Mouse (Mus musculus): Measurements from ENCODE around the gene B4galt1. TPM values are rescaled to one million over a fixed set of nuclear protein-coding genes. Genes with fewer than 3 reads are reported as not detected.

B4galt1 gene
- polyA plus RNA-seq, 1 experiment from 2014 or later = 26.6 TPM

- Histone ChIP-seq H3K9me3 (ENCODE audit: control insufficient read depth, low read length) (no peaks in the 10 kb centered on the region), H3K4me2 (ENCODE audit: low read depth, low read length) (no peak overlapping the region), H3K9ac (ENCODE audit: low read depth, low read length) (no peak overlapping the region), H3K36me3 (ENCODE audit: control insufficient read depth, insufficient read depth, low read length) (no peaks in the 10 kb centered on the region), H3K4me3 (ENCODE audit: low read length) (no peak overlapping the region), H3K4me1 (ENCODE audit: control insufficient read depth, insufficient read depth, low read length) (peaks cover 58% of the 10 kb centered on the region), H3K27me3 (replicated peaks; ENCODE audit: control insufficient read depth, insufficient read depth, low read length) (0 out of 2 replicates have a peak, but pooled peaks cover 3% of the 10 kb centered on the region), H3K27ac (ENCODE audit: low read length) (no peak overlapping the region)
- ATAC-seq = no peak
- 93% methylated on average over 8 of the region's 8 CpGs for WGBS
Observed at GRCm38 (mm10) chr4:40848246-40848645, 5.6 kb downstream of the B4galt1 start.

GRCm38 (mm10) chr4:40847160-40847559, 6.6 kb downstream of the B4galt1 start:
- H3K27ac ChIP-seq (ENCODE audit: low read length) = peak overlapping the region; percentile 26
- 0 out of 2 replicates have a peak, but pooled peaks cover 3% of the 10 kb centered on the region for H3K27me3 ChIP-seq (replicated peaks; ENCODE audit: control insufficient read depth, insufficient read depth, low read length)
- 56% methylated on average over 4 of the region's 4 CpGs for WGBS
- H3K4me3 ChIP-seq (ENCODE audit: low read length) = no peak overlapping the region
- no peaks in the 10 kb centered on the region for H3K9me3 ChIP-seq (ENCODE audit: control insufficient read depth, low read length)
- peaks cover 58% of the 10 kb centered on the region for H3K4me1 ChIP-seq (ENCODE audit: control insufficient read depth, insufficient read depth, low read length)
- ATAC-seq = peak; percentile 19; the same call in 1 of the 2 replicates
- H3K9ac ChIP-seq (ENCODE audit: low read depth, low read length) = no peak overlapping the region
- no peak overlapping the region for H3K4me2 ChIP-seq (ENCODE audit: low read depth, low read length)
- no peaks in the 10 kb centered on the region for H3K36me3 ChIP-seq (ENCODE audit: control insufficient read depth, insufficient read depth, low read length)

- H3K4me1 ChIP-seq (ENCODE audit: control insufficient read depth, insufficient read depth, low read length) = peaks cover 58% of the 10 kb centered on the region
- H3K9ac ChIP-seq (ENCODE audit: low read depth, low read length) = no peak overlapping the region
- H3K27ac ChIP-seq (ENCODE audit: low read length) = 0 out of 2 replicates have a peak overlapping the region, but pooled peaks have one; percentile 22
- peak; percentile 56 for ATAC-seq
- H3K9me3 ChIP-seq (ENCODE audit: control insufficient read depth, low read length) = no peaks in the 10 kb centered on the region
- H3K4me3 ChIP-seq (ENCODE audit: low read length) = no peak overlapping the region
- 0 out of 2 replicates have a peak, but pooled peaks cover 3% of the 10 kb centered on the region for H3K27me3 ChIP-seq (replicated peaks; ENCODE audit: control insufficient read depth, insufficient read depth, low read length)
- no peak overlapping the region for H3K4me2 ChIP-seq (ENCODE audit: low read depth, low read length)
- 53% methylated on average over 7 of the region's 7 CpGs for WGBS
- H3K36me3 ChIP-seq (ENCODE audit: control insufficient read depth, insufficient read depth, low read length) = no peaks in the 10 kb centered on the region
Observed at GRCm38 (mm10) chr4:40846143-40846931, 7.5 kb downstream of the B4galt1 start.

GRCm38 (mm10) chr4:40844811-40845751, 8.7 kb downstream of the B4galt1 start:
- Histone ChIP-seq H3K36me3 (ENCODE audit: control insufficient read depth, insufficient read depth, low read length) (no peaks in the 10 kb centered on the region), H3K27ac (ENCODE audit: low read length) (peak overlapping the region; percentile 91), H3K4me3 (ENCODE audit: low read length) (no peak overlapping the region), H3K4me2 (ENCODE audit: low read depth, low read length) (no peak overlapping the region), H3K27me3 (replicated peaks; ENCODE audit: control insufficient read depth, insufficient read depth, low read length) (0 out of 2 replicates have a peak, but pooled peaks cover 3% of the 10 kb centered on the region), H3K4me1 (ENCODE audit: control insufficient read depth, insufficient read depth, low read length) (peaks cover 46% of the 10 kb centered on the region), H3K9ac (ENCODE audit: low read depth, low read length) (no peak overlapping the region), H3K9me3 (ENCODE audit: control insufficient read depth, low read length) (no peaks in the 10 kb centered on the region)
- WGBS = 43% methylated on average over 12 of the region's 12 CpGs
- ATAC-seq = peak; percentile 33

- Histone ChIP-seq H3K27me3 (replicated peaks; ENCODE audit: control insufficient read depth, insufficient read depth, low read length) (0 out of 2 replicates have a peak, but pooled peaks cover 3% of the 10 kb centered on the region), H3K9me3 (ENCODE audit: control insufficient read depth, low read length) (no peaks in the 10 kb centered on the region), H3K4me1 (ENCODE audit: control insufficient read depth, insufficient read depth, low read length) (peaks cover 42% of the 10 kb centered on the region), H3K4me2 (ENCODE audit: low read depth, low read length) (no peak overlapping the region), H3K4me3 (ENCODE audit: low read length) (no peak overlapping the region), H3K36me3 (ENCODE audit: control insufficient read depth, insufficient read depth, low read length) (no peaks in the 10 kb centered on the region), H3K27ac (ENCODE audit: low read length) (peak overlapping the region; percentile 91), H3K9ac (ENCODE audit: low read depth, low read length) (no peak overlapping the region; the same call in 1 of the 2 replicates)
- peak; percentile 75 for ATAC-seq
- whole genome bisulfite sequencing = 26% methylated on average over 5 of the region's 5 CpGs
Observed at GRCm38 (mm10) chr4:40844251-40844721, 9.5 kb downstream of the B4galt1 start.

GRCm38 (mm10) chr4:40843726-40844125, 10.1 kb downstream of the B4galt1 start:
- no peak overlapping the region for H3K4me2 ChIP-seq (ENCODE audit: low read depth, low read length)
- H3K9me3 ChIP-seq (ENCODE audit: control insufficient read depth, low read length) = no peaks in the 10 kb centered on the region
- WGBS = 72% methylated on average over 8 of the region's 8 CpGs
- 0 out of 2 replicates have a peak, but pooled peaks cover 3% of the 10 kb centered on the region for H3K27me3 ChIP-seq (replicated peaks; ENCODE audit: control insufficient read depth, insufficient read depth, low read length)
- peaks cover 38% of the 10 kb centered on the region for H3K4me1 ChIP-seq (ENCODE audit: control insufficient read depth, insufficient read depth, low read length)
- H3K36me3 ChIP-seq (ENCODE audit: control insufficient read depth, insufficient read depth, low read length) = no peaks in the 10 kb centered on the region
- no peak overlapping the region for H3K9ac ChIP-seq (ENCODE audit: low read depth, low read length)
- ATAC-seq = no peak
- H3K4me3 ChIP-seq (ENCODE audit: low read length) = no peak overlapping the region
- peak overlapping the region; percentile 91 for H3K27ac ChIP-seq (ENCODE audit: low read length)

GRCm38 (mm10) chr4:40840448-40840847, 13.4 kb downstream of the B4galt1 start:
- H3K9me3 ChIP-seq (ENCODE audit: control insufficient read depth, low read length) = no peaks in the 10 kb centered on the region
- H3K4me2 ChIP-seq (ENCODE audit: low read depth, low read length) = no peak overlapping the region
- WGBS = 83% methylated on average over 2 of the region's 2 CpGs
- H3K9ac ChIP-seq (ENCODE audit: low read depth, low read length) = no peak overlapping the region
- H3K36me3 ChIP-seq (ENCODE audit: control insufficient read depth, insufficient read depth, low read length) = no peaks in the 10 kb centered on the region
- 0 out of 2 replicates have a peak, but pooled peaks cover 3% of the 10 kb centered on the region for H3K27me3 ChIP-seq (replicated peaks; ENCODE audit: control insufficient read depth, insufficient read depth, low read length)
- H3K4me1 ChIP-seq (ENCODE audit: control insufficient read depth, insufficient read depth, low read length) = peaks cover 28% of the 10 kb centered on the region
- H3K27ac ChIP-seq (ENCODE audit: low read length) = no peak overlapping the region
- ATAC-seq = no peak
- no peak overlapping the region for H3K4me3 ChIP-seq (ENCODE audit: low read length)

- H3K36me3 ChIP-seq (ENCODE audit: control insufficient read depth, insufficient read depth, low read length) = no peaks in the 10 kb centered on the region
- H3K4me1 ChIP-seq (ENCODE audit: control insufficient read depth, insufficient read depth, low read length) = peaks cover 21% of the 10 kb centered on the region
- no peak for ATAC-seq
- no peaks in the 10 kb centered on the region for H3K9me3 ChIP-seq (ENCODE audit: control insufficient read depth, low read length)
- 0 out of 2 replicates have a peak, but pooled peaks cover 3% of the 10 kb centered on the region for H3K27me3 ChIP-seq (replicated peaks; ENCODE audit: control insufficient read depth, insufficient read depth, low read length)
- no peak overlapping the region for H3K4me2 ChIP-seq (ENCODE audit: low read depth, low read length)
- WGBS = 75% methylated on average over 12 of the region's 12 CpGs
- H3K9ac ChIP-seq (ENCODE audit: low read depth, low read length) = no peak overlapping the region
- H3K4me3 ChIP-seq (ENCODE audit: low read length) = no peak overlapping the region
- no peak overlapping the region for H3K27ac ChIP-seq (ENCODE audit: low read length)
Observed at GRCm38 (mm10) chr4:40839251-40839650, 14.6 kb downstream of the B4galt1 start.
